Mouse (Mus musculus): ENCODE data around the gene Cyp4f39. TPM values are rescaled to one million over a fixed set of nuclear protein-coding genes. Genes with fewer than 3 reads are reported as not detected.
A peak's percentile ranks its signal among the peaks of the same experiment; 100 is the strongest.
"Not testable (repeated sequence)": the region's sequence is repeated elsewhere in the genome, so short reads cannot be mapped to it uniquely, and the experiment has no call there.

Gene Cyp4f39
- polyA plus RNA-seq, 1 experiment, result 0.95 TPM

DNA sequence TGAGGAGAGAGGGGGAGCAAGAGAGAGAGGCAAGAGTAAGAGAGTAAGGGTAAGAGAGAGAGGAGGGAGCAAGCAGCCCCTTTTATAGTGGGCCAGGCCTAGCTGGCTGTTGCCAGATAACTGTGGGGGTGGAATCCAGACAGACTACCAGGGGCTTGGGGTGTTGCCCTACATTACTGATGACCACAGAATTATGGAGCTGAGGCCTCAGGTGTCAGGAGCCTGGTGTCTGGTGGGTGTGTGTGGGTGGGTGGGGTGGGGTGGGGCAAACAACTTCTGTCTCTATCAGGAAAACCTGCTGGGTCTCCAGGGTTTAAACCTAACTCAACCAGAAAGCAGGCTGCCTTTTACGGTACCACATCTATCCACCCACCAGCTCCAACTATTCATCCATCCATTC, 24.7 kb downstream of the Cyp4f39 start:
- Histone ChIP-seq H3K4me1 (ENCODE audit: control insufficient read depth, insufficient read depth, low read length) (peaks cover 1% of the 10 kb centered on the region), H3K4me3 (replicated peaks; ENCODE audit: control insufficient read depth, low read depth, low read length) (no peak overlapping the region), H3K27ac (ENCODE audit: control insufficient read depth, insufficient read depth, low read depth, low read length, poor library complexity) (no peak overlapping the region)
- TF ChIP-seq CTCF (IDR thresholded peaks at IDR 0.05; ENCODE audit: control insufficient read depth, insufficient read depth, low read length), result no peak
- no peak for TF ChIP-seq POLR2A (IDR thresholded peaks at IDR 0.05; ENCODE audit: borderline replicate concordance, control insufficient read depth, low read depth, low read length)
- 81% methylated on average over 1 of the region's 1 CpGs for WGBS

DNA sequence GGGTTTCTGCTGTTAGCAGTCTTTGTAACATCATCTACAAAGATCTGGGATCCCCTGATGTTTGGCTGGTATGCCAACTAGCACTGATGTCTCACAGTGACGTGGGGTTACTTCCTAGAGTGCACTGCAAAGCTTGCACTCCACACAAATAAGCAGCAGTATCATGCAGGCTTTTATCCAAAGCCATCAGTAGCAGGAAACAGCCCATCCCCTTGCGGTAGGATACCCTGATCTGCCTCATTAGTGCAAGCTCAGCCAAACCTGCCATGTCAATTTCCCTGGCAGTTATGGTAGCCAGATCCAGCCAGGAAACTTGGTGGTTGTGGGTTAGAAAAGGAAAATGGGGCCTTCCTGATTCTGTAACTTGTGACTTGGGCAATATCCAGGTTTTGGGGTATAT, 26.2 kb downstream of the Cyp4f39 start:
- no peak overlapping the region for H3K4me3 ChIP-seq (replicated peaks; ENCODE audit: control insufficient read depth, low read depth, low read length)
- H3K27ac ChIP-seq (ENCODE audit: control insufficient read depth, insufficient read depth, low read depth, low read length, poor library complexity), result no peak overlapping the region
- peaks cover 1% of the 10 kb centered on the region for H3K4me1 ChIP-seq (ENCODE audit: control insufficient read depth, insufficient read depth, low read length)
- TF ChIP-seq POLR2A (IDR thresholded peaks at IDR 0.05; ENCODE audit: borderline replicate concordance, control insufficient read depth, low read depth, low read length), result no peak
- TF ChIP-seq CTCF (IDR thresholded peaks at IDR 0.05; ENCODE audit: control insufficient read depth, insufficient read depth, low read length), result no peak
- WGBS, result 10% methylated on average over 2 of the region's 2 CpGs

DNA sequence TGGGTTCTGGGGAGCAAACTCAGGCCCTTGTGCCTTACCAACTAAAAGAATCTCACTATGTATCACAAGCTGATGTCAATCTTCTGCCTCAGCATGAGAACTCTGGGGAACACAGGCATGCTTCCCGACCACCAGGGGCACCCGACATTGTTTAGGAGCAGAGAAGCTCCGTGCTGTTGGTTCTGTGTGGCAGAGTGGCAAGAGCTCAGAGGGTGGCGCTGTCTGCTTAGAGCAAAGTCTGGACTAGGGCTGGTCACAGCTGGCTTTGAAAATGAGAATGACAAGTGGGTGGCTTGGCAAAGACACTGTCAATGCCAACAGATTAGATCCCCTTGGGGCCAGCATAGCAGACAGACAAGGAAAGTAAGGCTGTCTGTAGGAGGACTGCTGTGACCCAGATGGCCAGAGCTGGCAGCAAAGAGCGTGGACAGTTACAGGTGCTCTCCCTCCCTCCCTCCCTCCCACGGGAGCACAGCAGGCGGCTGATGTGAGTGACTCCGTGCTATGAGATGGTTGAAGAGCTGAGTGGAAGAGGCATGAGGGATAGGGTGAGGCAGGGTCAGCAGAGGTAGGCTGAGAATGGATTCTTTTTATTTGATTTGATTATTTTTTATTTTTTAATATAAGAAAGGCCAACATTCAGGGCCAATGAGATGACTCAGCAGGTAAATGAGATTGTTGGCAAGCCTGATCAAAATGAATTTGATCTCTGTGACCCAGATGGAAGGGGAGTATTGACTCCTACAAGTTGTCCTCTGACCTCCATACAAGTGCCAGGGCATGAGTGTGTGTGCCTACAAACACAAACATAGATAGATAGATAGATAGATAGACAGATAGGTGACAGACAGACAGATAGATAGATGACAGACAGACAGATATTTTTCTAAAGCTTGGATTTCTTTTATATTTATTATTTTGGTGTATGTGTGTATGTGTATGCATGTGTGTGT, 27.3 kb downstream of the Cyp4f39 start:
- 20% methylated on average over 8 of the region's 8 CpGs for WGBS
- TF ChIP-seq POLR2A (IDR thresholded peaks at IDR 0.05; ENCODE audit: borderline replicate concordance, control insufficient read depth, low read depth, low read length), result no peak
- TF ChIP-seq CTCF (IDR thresholded peaks at IDR 0.05; ENCODE audit: control insufficient read depth, insufficient read depth, low read length), result peak; percentile 35
- no peak overlapping the region for H3K4me3 ChIP-seq (replicated peaks; ENCODE audit: control insufficient read depth, low read depth, low read length)
- no peak overlapping the region for H3K27ac ChIP-seq (ENCODE audit: control insufficient read depth, insufficient read depth, low read depth, low read length, poor library complexity)
- peaks cover 1% of the 10 kb centered on the region for H3K4me1 ChIP-seq (ENCODE audit: control insufficient read depth, insufficient read depth, low read length)

DNA sequence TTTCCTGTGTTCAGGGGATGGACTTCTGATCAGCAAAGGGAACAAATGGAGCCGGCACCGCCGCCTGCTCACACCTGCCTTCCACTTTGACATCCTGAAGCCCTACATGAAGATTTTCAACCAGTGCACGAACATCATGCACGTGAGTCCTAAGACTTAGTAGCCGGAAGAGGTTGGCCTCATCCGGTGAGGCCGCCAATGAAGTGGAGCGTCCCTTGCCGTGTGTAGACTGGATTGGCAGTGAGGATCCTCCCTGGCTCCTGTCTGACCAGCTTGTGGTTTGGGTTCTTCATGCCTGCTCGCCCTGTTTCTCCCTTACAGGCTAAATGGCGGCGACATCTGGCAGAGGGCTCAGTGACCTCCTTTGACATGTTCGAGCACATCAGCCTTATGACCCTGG, 29.2 kb downstream of the Cyp4f39 start:
- H3K4me1 ChIP-seq (ENCODE audit: control insufficient read depth, insufficient read depth, low read length), result no peaks in the 10 kb centered on the region; the same call in none of the 2 replicates
- 85% methylated on average over 14 of the region's 14 CpGs for WGBS

DNA sequence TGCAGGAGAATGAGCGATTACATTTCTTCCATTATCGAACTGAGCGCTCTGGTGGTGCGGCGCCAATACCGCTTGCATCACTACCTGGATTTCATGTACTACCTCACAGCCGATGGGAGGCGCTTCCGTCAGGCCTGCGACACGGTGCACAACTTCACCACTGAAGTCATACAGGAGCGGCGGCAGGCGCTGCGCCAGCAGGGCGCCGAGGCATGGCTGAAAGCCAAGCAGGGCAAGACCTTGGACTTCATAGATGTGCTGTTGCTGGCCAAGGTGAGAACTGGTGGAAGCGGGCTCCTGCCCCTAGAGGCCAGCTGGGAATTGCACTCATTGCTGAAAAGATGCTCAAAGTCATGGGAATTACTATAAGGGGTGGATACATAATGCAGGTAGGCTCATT, 30.7 kb downstream of the Cyp4f39 start:
- TF ChIP-seq POLR2A (IDR thresholded peaks at IDR 0.05; ENCODE audit: borderline replicate concordance, control insufficient read depth, low read depth, low read length), result no peak
- TF ChIP-seq CTCF (IDR thresholded peaks at IDR 0.05; ENCODE audit: control insufficient read depth, insufficient read depth, low read length), result peak; percentile 65
- WGBS, result 18% methylated on average over 18 of the region's 18 CpGs
- no peak overlapping the region for H3K4me3 ChIP-seq (replicated peaks; ENCODE audit: control insufficient read depth, low read depth, low read length)
- H3K27ac ChIP-seq (ENCODE audit: control insufficient read depth, insufficient read depth, low read depth, low read length, poor library complexity), result no peak overlapping the region
- H3K4me1 ChIP-seq (ENCODE audit: control insufficient read depth, insufficient read depth, low read length), result no peaks in the 10 kb centered on the region; the same call in none of the 2 replicates

More for the DNA sequence above, 29.2 kb downstream of the Cyp4f39 start:
- no peak for TF ChIP-seq POLR2A (IDR thresholded peaks at IDR 0.05; ENCODE audit: borderline replicate concordance, control insufficient read depth, low read depth, low read length)
- TF ChIP-seq CTCF (IDR thresholded peaks at IDR 0.05; ENCODE audit: control insufficient read depth, insufficient read depth, low read length), result no peak
- H3K4me3 ChIP-seq (replicated peaks; ENCODE audit: control insufficient read depth, low read depth, low read length), result no peak overlapping the region
- no peak overlapping the region for H3K27ac ChIP-seq (ENCODE audit: control insufficient read depth, insufficient read depth, low read depth, low read length, poor library complexity)

DNA sequence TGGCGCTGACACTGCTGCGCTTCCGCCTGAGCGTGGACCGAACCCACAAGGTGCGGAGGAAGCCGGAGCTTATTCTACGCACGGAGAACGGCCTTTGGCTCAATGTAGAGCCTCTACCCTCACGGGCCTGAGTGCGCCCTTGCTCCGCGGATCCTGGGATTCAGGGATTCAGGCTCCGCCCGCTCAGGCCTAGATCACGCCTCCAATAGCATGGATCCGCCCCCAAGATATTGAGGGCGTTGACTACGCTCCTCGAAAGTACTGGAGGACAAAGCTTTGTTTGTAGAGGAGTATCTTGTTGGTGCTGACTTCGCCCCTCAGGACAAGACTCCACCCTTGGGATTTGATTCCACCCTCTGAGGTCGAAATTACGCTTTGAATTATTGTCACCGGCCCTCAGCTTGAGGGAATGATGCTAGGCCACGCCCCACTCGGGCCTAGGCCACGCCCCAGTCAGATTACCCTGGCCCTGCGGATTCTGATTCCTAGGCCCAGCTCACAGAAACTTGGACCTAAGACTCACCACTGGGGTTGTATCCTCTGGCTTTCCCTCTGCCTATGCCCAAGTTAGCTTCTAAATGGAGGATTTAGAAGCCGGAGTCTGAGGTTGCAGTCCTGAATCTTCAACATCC, 39.9 kb downstream of the Cyp4f39 start:
- TF ChIP-seq CTCF (IDR thresholded peaks at IDR 0.05; ENCODE audit: control insufficient read depth, insufficient read depth, low read length) (no peak), POLR2A (IDR thresholded peaks at IDR 0.05; ENCODE audit: borderline replicate concordance, control insufficient read depth, low read depth, low read length) (no peak)
- H3K4me3 ChIP-seq (replicated peaks; ENCODE audit: control insufficient read depth, low read depth, low read length), result peak overlapping the region; percentile 33
- 20% methylated on average over 30 of the region's 30 CpGs for WGBS

DNA sequence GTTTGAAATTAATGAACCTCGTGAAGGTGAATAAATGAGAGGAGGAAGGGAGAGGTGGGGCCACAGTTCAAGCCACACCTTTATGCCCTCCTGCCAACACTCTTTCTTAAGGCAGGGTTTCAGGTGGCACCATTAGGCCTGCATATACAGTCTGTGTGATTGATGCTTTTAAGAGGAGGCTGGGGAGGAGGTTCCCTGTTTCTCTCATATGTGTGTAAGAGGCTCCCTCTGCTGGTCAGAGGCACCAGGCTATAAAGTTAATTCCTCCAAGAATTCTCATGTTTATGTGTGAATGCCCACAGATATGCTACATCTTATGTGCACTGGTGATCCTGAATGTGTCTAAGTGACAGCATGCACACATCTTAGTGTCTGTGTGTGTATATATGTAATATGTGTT, 42.1 kb downstream of the Cyp4f39 start:
- H3K4me3 ChIP-seq (replicated peaks; ENCODE audit: control insufficient read depth, low read depth, low read length), result no peak overlapping the region
- 36% methylated on average over 1 of the region's 1 CpGs for WGBS
- TF ChIP-seq CTCF (IDR thresholded peaks at IDR 0.05; ENCODE audit: control insufficient read depth, insufficient read depth, low read length), result peak; percentile 43; the same call in 1 of the 2 replicates
- no peak for TF ChIP-seq POLR2A (IDR thresholded peaks at IDR 0.05; ENCODE audit: borderline replicate concordance, control insufficient read depth, low read depth, low read length)

More for the DNA sequence above, 39.9 kb downstream of the Cyp4f39 start:
- H3K27ac ChIP-seq (ENCODE audit: control insufficient read depth, insufficient read depth, low read depth, low read length, poor library complexity), result no peak overlapping the region
- H3K4me1 ChIP-seq (ENCODE audit: control insufficient read depth, insufficient read depth, low read length), result no peaks in the 10 kb centered on the region; the same call in 1 of the 2 replicates

DNA sequence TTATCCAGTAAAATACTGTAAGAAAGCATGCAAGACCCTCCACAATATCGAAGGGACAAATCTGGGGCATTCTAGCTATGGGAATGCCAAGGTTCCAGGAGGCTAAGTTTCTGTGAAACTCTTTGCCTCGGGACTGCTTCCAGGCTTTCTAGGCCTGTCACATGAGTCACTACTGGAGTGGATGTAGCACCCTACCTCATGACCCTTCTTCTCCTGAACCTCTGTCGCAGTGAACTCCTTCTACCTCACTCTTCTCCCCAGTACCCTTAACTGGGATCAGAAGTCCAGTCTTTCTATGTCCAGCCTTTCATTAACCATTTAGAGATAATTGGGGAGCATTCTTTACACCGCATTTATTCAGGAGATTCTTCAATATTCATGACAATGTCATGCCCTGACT, 48.0 kb downstream of the Cyp4f39 start:
- WGBS, result 78% methylated on average over 4 of the region's 4 CpGs
- not testable (repeated sequence) for H3K27ac ChIP-seq (ENCODE audit: control insufficient read depth, insufficient read depth, low read depth, low read length, poor library complexity); H3K4me3 ChIP-seq (replicated peaks; ENCODE audit: control insufficient read depth, low read depth, low read length); H3K4me1 ChIP-seq (ENCODE audit: control insufficient read depth, insufficient read depth, low read length)

More for the DNA sequence above, 42.1 kb downstream of the Cyp4f39 start:
- Histone ChIP-seq H3K27ac (ENCODE audit: control insufficient read depth, insufficient read depth, low read depth, low read length, poor library complexity) (no peak overlapping the region), H3K4me1 (ENCODE audit: control insufficient read depth, insufficient read depth, low read length) (no peaks in the 10 kb centered on the region; the same call in 1 of the 2 replicates)

Data from bone marrow, adult 2 months (tissue).